Mouse (Mus musculus) intestine, postnatal 0 days (tissue): ENCODE measurements at regions not wholly inside any gene's neighbourhood (a gene's known extent, or its start where the extent isn't known, plus 50 kb on each side); places are given as distances from the start of the nearest gene placed in this dataset.

Experiments used
- ATAC-seq: fragments of 200-750 bp; cut with Nextera tagmentation; 2 replicates; pipeline ENCODE4 v1.8.0; 2017; ENCODE audit warnings: mild to moderate bottlenecking, moderate TSS enrichment, moderate library complexity
- H3K27ac ChIP-seq: fragments of 300-500 bp; sonication (generic); 2 replicates; pipeline ENCODE4 v1.5.1; 2014; ENCODE audit warnings: mild to moderate bottlenecking, low read depth, low read length, moderate library complexity
- H3K27me3 ChIP-seq: fragments of 300-500 bp; sonication (generic); replicated peaks from 2 replicates; pipeline ENCODE4 v1.6.1; 2014; ENCODE audit warnings: low read length, mixed read lengths; ENCODE audit not compliant: control insufficient read depth, insufficient read depth
- H3K36me3 ChIP-seq: fragments of 300-500 bp; sonication (generic); 2 replicates; pipeline ENCODE4 v1.6.1; 2014; ENCODE audit warnings: mild to moderate bottlenecking, moderate library complexity; ENCODE audit not compliant: control insufficient read depth, insufficient read depth
- H3K4me1 ChIP-seq: fragments of 300-500 bp; sonication (generic); replicated peaks from 2 replicates; pipeline ENCODE4 v1.6.1; 2014; ENCODE audit warnings: antibody characterized with exemption, low read length, mixed read lengths; ENCODE audit not compliant: control insufficient read depth, insufficient read depth
- H3K4me2 ChIP-seq: fragments of 300-500 bp; sonication (generic); replicated peaks from 2 replicates; pipeline ENCODE4 v1.6.1; 2014; ENCODE audit warnings: low read depth, mild to moderate bottlenecking, moderate library complexity
- H3K4me3 ChIP-seq: fragments of 300-500 bp; sonication (generic); 2 replicates; pipeline ENCODE4 v1.5.1; 2014; ENCODE audit warnings: low read depth, low read length
- H3K9ac ChIP-seq: fragments of 300-500 bp; sonication (generic); 2 replicates; pipeline ENCODE4 v1.6.1; 2014; ENCODE audit warnings: mild to moderate bottlenecking, low read depth, low read length
- H3K9me3 ChIP-seq: fragments of 300-500 bp; sonication (generic); 2 replicates; pipeline ENCODE4 v1.6.1; 2016; ENCODE audit warnings: mixed run types; ENCODE audit not compliant: control insufficient read depth
- CTCF ChIP-seq: sonication (generic); IDR thresholded peaks from 2 replicates; pipeline ENCODE4 v1.5.1; 2016; ENCODE audit warnings: low read depth, mild to moderate bottlenecking, control low read depth, antibody characterized with exemption, moderate library complexity
- WGBS: fragments of 180-500 bp; shearing (Covaris S2); extraction: QIAGEN DNeasy Blood & Tissue Kit; methylation state at CpG from one replicate; pipeline ENCODE4 v1.1.7; 2014; 5-methylcytosine and 5-hydroxymethylcytosine counted together

DNA sequence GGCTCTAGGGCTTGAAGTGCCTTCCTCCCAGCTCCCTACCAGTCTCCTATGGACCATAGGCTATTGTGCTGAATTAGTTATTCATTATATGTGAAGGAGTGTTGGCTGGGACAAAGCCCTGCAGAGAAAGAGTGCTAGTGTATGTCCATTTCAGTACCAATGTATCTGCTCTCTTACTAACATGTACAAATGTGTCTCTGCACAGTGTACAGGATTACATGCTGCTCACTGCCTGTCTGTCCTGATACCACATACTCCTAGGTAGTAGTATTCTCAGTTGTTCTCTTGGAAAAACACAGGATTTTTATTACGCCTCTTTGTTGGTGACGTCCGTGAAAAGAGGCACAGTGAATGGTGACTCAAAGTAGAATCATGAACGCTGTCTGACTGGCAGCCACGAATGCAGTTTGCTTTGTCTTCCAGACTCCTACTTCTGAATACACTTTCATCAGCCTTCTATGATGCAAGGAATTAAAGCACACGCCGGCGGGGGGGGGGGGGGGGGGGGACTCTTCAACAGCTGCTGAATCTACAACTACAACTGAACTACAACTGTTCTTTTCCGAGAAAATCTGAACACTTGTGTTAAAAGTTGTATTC, 230.6 kb upstream of the Smim15 start:
- TF ChIP-seq CTCF = no peak
- Histone ChIP-seq H3K4me3 (no peak overlapping the region), H3K4me2 (no peak overlapping the region), H3K4me1 (no peaks in the 10 kb centered on the region), H3K9me3 (no peaks in the 10 kb centered on the region), H3K27ac (no peak overlapping the region), H3K27me3 (no peaks in the 10 kb centered on the region), H3K9ac (no peak overlapping the region), H3K36me3 (no peaks in the 10 kb centered on the region)
- 59% methylated on average over 9 of the region's 9 CpGs for WGBS
- ATAC-seq = no peak

- WGBS = 46% methylated on average over 5 of the region's 5 CpGs
- ATAC-seq = no peak
- no peak overlapping the region for H3K27ac ChIP-seq
- no peaks in the 10 kb centered on the region for H3K4me1 ChIP-seq
- H3K36me3 ChIP-seq = no peaks in the 10 kb centered on the region
- H3K4me3 ChIP-seq = no peak overlapping the region
- TF ChIP-seq CTCF = no peak
- no peak overlapping the region for H3K4me2 ChIP-seq
- H3K9ac ChIP-seq = no peak overlapping the region
- no peaks in the 10 kb centered on the region for H3K9me3 ChIP-seq
- no peaks in the 10 kb centered on the region for H3K27me3 ChIP-seq
Measured at GRCm38 (mm10) chr13:107812014-107812413, 232.2 kb upstream of the Smim15 start.

DNA sequence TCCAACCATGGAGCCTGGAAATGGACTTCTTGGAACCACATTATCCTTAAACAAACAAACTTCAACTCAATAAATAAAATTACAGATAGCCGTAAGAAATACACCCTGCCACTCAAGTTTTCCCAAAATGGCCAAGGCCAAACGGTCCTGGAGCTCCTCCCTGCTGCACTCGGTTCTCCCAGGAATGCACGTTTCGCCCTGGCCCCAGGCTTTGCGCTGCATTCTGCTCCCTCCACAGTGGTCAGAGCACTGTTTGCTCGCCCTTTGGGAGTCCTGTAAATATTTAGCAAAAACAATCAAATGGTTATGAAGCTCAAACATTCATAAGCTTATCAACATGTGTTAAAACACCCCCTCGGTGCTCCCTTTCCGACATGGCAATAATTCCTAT, 233.4 kb upstream of the Smim15 start:
- ATAC-seq = no peak
- Histone ChIP-seq H3K4me2 (no peak overlapping the region), H3K4me1 (no peaks in the 10 kb centered on the region), H3K36me3 (no peaks in the 10 kb centered on the region), H3K9ac (no peak overlapping the region), H3K9me3 (no peaks in the 10 kb centered on the region), H3K4me3 (no peak overlapping the region), H3K27ac (no peak overlapping the region; the same call in 1 of the 2 replicates), H3K27me3 (no peaks in the 10 kb centered on the region)
- TF ChIP-seq CTCF = no peak
- 44% methylated on average over 9 of the region's 9 CpGs for WGBS

DNA sequence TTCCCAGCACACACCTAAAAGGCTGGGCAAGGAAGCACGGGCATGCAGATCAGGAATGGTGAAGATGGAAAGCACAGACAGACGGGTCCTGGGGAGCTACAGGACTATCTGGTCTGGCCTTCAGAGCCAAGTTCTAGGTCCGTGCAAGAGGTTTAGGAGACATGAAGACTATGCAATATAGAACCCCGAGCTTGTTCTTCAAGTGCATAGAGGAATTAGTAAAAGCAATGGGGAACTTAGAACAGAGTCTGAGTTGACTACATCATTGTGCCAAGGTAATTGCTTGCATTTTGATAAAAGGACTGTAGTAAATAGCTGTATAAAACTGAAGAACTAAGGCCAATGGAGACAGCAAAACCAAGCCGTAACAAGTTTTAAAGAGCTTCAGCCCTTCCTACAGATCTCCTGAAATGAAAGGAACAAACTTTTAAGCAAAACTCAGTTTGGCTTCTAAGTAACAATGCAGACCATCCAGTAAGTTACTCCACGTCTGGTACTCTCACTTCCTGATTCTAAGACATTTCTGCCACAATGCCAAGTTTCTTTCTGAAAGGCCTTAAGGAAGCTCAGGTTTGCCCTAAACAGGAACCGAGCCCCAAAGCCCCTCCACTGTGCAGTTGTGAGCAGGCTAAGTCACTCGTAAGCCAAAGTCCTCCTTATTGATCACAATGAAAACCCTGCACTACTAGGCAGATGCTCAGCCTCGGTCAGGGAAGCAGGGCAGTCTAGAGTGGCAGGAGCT, 234.0 kb upstream of the Smim15 start:
- H3K4me1 ChIP-seq = no peaks in the 10 kb centered on the region
- no peak overlapping the region for H3K4me2 ChIP-seq
- no peaks in the 10 kb centered on the region for H3K36me3 ChIP-seq
- H3K27me3 ChIP-seq = no peaks in the 10 kb centered on the region
- no peak overlapping the region for H3K9ac ChIP-seq
- no peak overlapping the region for H3K4me3 ChIP-seq
- WGBS = 67% methylated on average over 9 of the region's 9 CpGs
- ATAC-seq = no peak
- H3K9me3 ChIP-seq = no peaks in the 10 kb centered on the region
- no peak for TF ChIP-seq CTCF
- no peak overlapping the region; the same call in 1 of the 2 replicates for H3K27ac ChIP-seq

- no peak for TF ChIP-seq CTCF
- Histone ChIP-seq H3K4me3 (no peak overlapping the region), H3K27me3 (no peaks in the 10 kb centered on the region), H3K9me3 (no peaks in the 10 kb centered on the region), H3K4me2 (no peak overlapping the region), H3K4me1 (no peaks in the 10 kb centered on the region), H3K36me3 (no peaks in the 10 kb centered on the region), H3K9ac (no peak overlapping the region), H3K27ac (no peak overlapping the region)
- no peak for ATAC-seq
- WGBS = 87% methylated on average over 2 of the region's 2 CpGs
Measured at GRCm38 (mm10) chr13:107808961-107809360, 235.3 kb upstream of the Smim15 start.

- H3K4me1 ChIP-seq = no peaks in the 10 kb centered on the region
- no peak overlapping the region for H3K4me2 ChIP-seq
- H3K4me3 ChIP-seq = no peak overlapping the region
- peak; percentile 60 for TF ChIP-seq CTCF
- WGBS = 87% methylated on average over 1 of the region's 1 CpGs
- no peaks in the 10 kb centered on the region for H3K36me3 ChIP-seq
- no peaks in the 10 kb centered on the region for H3K27me3 ChIP-seq
- H3K9ac ChIP-seq = no peak overlapping the region
- no peaks in the 10 kb centered on the region for H3K9me3 ChIP-seq
- no peak overlapping the region for H3K27ac ChIP-seq
- no peak for ATAC-seq
Measured at GRCm38 (mm10) chr13:107804418-107804817, 239.8 kb upstream of the Smim15 start.
